Mouse (Mus musculus) MEL (cell line): ENCODE results near the gene 6430550D23Rik.

ENCODE experiments used
- CTCF ChIP-seq, 3 experiments: IDR thresholded peaks in 2 of 3; conservative IDR thresholded peaks in 1 of 3; 2 replicates each; pipeline ENCODE4 v1.5.1; 2011 to 2012; ENCODE audit warnings: low read length in 3 of 3, low read depth in 2 of 3, mild to moderate bottlenecking in 2 of 3, improper control_type of control experiment in 1 of 3, inconsistent platforms in 1 of 3, mixed read lengths in 1 of 3, moderate library complexity in 1 of 3; ENCODE audit not compliant: control insufficient read depth in 1 of 3, insufficient read depth in 1 of 3, poor library complexity in 1 of 3, severe bottlenecking in 1 of 3
- GATA1 ChIP-seq: IDR thresholded peaks from 2 replicates; pipeline ENCODE4 v1.6.1; 2011; ENCODE audit warnings: low read depth, low read length, improper control_type of control experiment
- MAFK ChIP-seq: IDR thresholded peaks from 2 replicates; pipeline ENCODE4 v1.6.1; 2011; ENCODE audit warnings: low read depth, mild to moderate bottlenecking, low read length, improper control_type of control experiment, borderline replicate concordance
- MEF2A ChIP-seq: IDR thresholded peaks from 2 replicates; pipeline ENCODE4 v1.6.1; 2014; ENCODE audit warnings: low read depth, mild to moderate bottlenecking, inconsistent platforms, low read length, improper control_type of control experiment; ENCODE audit not compliant: poor library complexity, insufficient replicate concordance, severe bottlenecking; ENCODE audit errors: extremely low read depth
- POLR2A ChIP-seq, 2 experiments: IDR thresholded peaks; 2 replicates each; pipeline ENCODE4 v1.6.1; 2011 to 2012; ENCODE audit warnings: low read length in 2 of 2, mild to moderate bottlenecking in 2 of 2, control low read depth in 1 of 2, improper control_type of control experiment in 1 of 2, low read depth in 1 of 2, moderate library complexity in 1 of 2; ENCODE audit not compliant: control insufficient read depth in 1 of 2, insufficient read depth in 1 of 2, poor library complexity in 1 of 2
- TAL1 ChIP-seq: IDR thresholded peaks from 2 replicates; pipeline ENCODE4 v1.6.1; 2012; ENCODE audit warnings: mild to moderate bottlenecking, inconsistent platforms, low read length, moderate library complexity, mixed read lengths
- USF2 ChIP-seq, 2 experiments: IDR thresholded peaks; 2 replicates each; pipeline ENCODE4 v1.6.1; 2011 to 2012; ENCODE audit warnings: improper control_type of control experiment in 2 of 2, low read length in 2 of 2, borderline replicate concordance in 1 of 2, inconsistent platforms in 1 of 2, low read depth in 1 of 2, mild to moderate bottlenecking in 1 of 2; ENCODE audit not compliant: insufficient read depth in 1 of 2
- ZC3H11A ChIP-seq: IDR thresholded peaks from 2 replicates; pipeline ENCODE4 v1.6.1; 2012; ENCODE audit warnings: low read depth, mild to moderate bottlenecking, inconsistent platforms, low read length, improper control_type of control experiment

GRCm38 (mm10) chr2:156025482-156025881 is 17.7 kb upstream of the 6430550D23Rik start:
- TF ChIP-seq CTCF (IDR thresholded peaks at IDR 0.05 in 2 of 3, conservative IDR thresholded peaks at IDR 0.05 in 1 of 3; ENCODE audit: control insufficient read depth in 1 of 3, insufficient read depth in 1 of 3, low read depth in 2 of 3, low read length in 3 of 3, poor library complexity in 1 of 3, severe bottlenecking in 1 of 3), result no peak
- no peak for TF ChIP-seq GATA1
- TF ChIP-seq USF2 (IDR thresholded peaks at IDR 0.05; ENCODE audit: borderline replicate concordance in 1 of 2, insufficient read depth in 1 of 2, low read depth in 1 of 2, low read length in 2 of 2), result no peak
- TF ChIP-seq MAFK, result no peak
- TF ChIP-seq POLR2A (IDR thresholded peaks at IDR 0.05; ENCODE audit: control insufficient read depth in 1 of 2, insufficient read depth in 1 of 2, low read depth in 1 of 2, low read length in 2 of 2, poor library complexity in 1 of 2), result no peak
- TF ChIP-seq TAL1, result no peak
- no peak for TF ChIP-seq ZC3H11A
- TF ChIP-seq MEF2A, result no peak
